Mouse (Mus musculus) limb, embryonic 13.5 days (tissue): ENCODE data around the gene Lrmda. TPM values are rescaled to one million over a fixed set of nuclear protein-coding genes. Genes with fewer than 3 reads are reported as not detected.

Source experiments
- ATAC-seq: fragments of 200-750 bp; cut with Nextera tagmentation; 2 replicates; pipeline ENCODE4 v1.8.0; 2017; ENCODE audit warnings: low read depth, moderate number of reproducible peaks, moderate TSS enrichment; ENCODE audit not compliant: low FRiP score
- H3K27ac ChIP-seq: fragments of 300-500 bp; sonication (generic); 2 replicates; pipeline ENCODE4 v1.5.1; 2015; ENCODE audit warnings: inconsistent platforms, mild to moderate bottlenecking, moderate library complexity
- H3K27me3 ChIP-seq: fragments of 300-500 bp; sonication (generic); 2 replicates; pipeline ENCODE4 v1.6.1; 2015; ENCODE audit warnings: mild to moderate bottlenecking, inconsistent platforms
- H3K36me3 ChIP-seq: fragments of 300-500 bp; sonication (generic); 2 replicates; pipeline ENCODE4 v1.6.1; 2015; ENCODE audit warnings: inconsistent platforms, mild to moderate bottlenecking, moderate library complexity
- H3K4me1 ChIP-seq: fragments of 300-500 bp; sonication (generic); 2 replicates; pipeline ENCODE4 v1.6.1; 2015; ENCODE audit warnings: inconsistent platforms
- H3K4me2 ChIP-seq: fragments of 300-500 bp; sonication (generic); replicated peaks from 2 replicates; pipeline ENCODE4 v1.6.1; 2015; ENCODE audit warnings: inconsistent platforms, mild to moderate bottlenecking, moderate library complexity
- H3K4me3 ChIP-seq: fragments of 300-500 bp; sonication (generic); 2 replicates; pipeline ENCODE4 v1.5.1; 2015; ENCODE audit warnings: moderate library complexity, mild to moderate bottlenecking, inconsistent platforms
- H3K9ac ChIP-seq: fragments of 300-500 bp; sonication (generic); 2 replicates; pipeline ENCODE4 v1.6.1; 2015; ENCODE audit warnings: mild to moderate bottlenecking, inconsistent platforms
- H3K9me3 ChIP-seq: fragments of 300-500 bp; sonication (generic); 2 replicates; pipeline ENCODE4 v1.6.1; 2016; ENCODE audit warnings: inconsistent platforms
- WGBS: fragments of 180-500 bp; shearing (Covaris S2); methylation state at CpG from one replicate; pipeline ENCODE4 v1.1.7; 2015; 5-methylcytosine and 5-hydroxymethylcytosine counted together
- polyA plus RNA-seq: library from polyadenylated mRNA; unstranded; fragments of >200 nt; fragmentation: Nextera tagmentation; extraction: Ambion mirVana; gene quantifications from 2 replicates; pipeline ENCODE4 v1.2.1, GENCODE M21; 2015

Gene Lrmda
- polyA plus RNA-seq, 1 experiment from 2014 or later = 0.38 TPM

DNA sequence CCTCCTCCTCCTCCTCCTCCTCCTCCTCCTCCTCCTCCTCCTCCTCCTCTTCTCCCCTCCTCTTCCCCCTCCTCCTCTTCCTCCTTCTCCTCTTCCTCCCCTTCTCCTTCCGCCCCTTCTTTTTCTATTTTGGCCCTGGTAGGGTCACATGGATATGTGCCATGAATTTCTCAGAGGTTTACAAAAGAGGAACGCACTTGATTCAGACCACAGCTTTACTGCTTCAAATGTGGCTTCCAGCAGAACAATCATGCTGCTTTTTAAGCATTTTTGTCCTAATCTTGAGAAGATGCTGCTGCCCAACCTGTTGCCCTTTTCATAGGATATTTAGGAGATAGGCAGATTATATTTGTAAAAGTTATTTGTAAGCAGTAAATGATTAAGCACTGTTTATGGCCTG lies 903.7 kb downstream of the Lrmda start:
- Histone ChIP-seq H3K4me1 (peaks cover 5% of the 10 kb centered on the region; the same call in 1 of the 2 replicates), H3K27me3 (no peaks in the 10 kb centered on the region), H3K27ac (no peak overlapping the region), H3K4me2 (no peak overlapping the region), H3K9ac (no peak overlapping the region), H3K4me3 (no peak overlapping the region), H3K9me3 (no peaks in the 10 kb centered on the region), H3K36me3 (no peaks in the 10 kb centered on the region)
- WGBS = 71% methylated on average over 1 of the region's 2 CpGs
- no peak for ATAC-seq

DNA sequence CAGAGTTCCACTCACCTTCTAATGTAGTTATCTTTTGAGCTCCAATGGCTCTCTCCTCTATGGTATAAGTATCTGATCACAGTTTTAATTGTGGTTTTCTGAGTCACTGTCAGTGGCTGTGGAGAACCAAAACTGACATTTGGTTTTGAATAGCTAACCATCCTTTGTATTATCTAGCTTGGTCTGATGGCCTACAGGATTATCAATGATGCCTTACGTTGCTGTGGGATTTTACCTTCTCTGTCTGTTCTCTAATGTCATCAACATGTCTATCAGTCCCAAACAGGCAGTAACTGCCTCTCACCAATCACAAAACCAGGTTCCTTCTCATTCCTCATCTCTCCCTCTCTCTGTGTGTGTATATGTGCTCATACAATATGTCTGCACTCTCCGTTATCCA lies 908.8 kb downstream of the Lrmda start:
- 89% methylated on average over 2 of the region's 2 CpGs for WGBS
- Histone ChIP-seq H3K27ac (no peak overlapping the region), H3K27me3 (no peaks in the 10 kb centered on the region), H3K9ac (no peak overlapping the region), H3K36me3 (no peaks in the 10 kb centered on the region), H3K4me3 (no peak overlapping the region), H3K9me3 (no peaks in the 10 kb centered on the region), H3K4me2 (no peak overlapping the region), H3K4me1 (peaks cover 23% of the 10 kb centered on the region)
- ATAC-seq = no peak

DNA sequence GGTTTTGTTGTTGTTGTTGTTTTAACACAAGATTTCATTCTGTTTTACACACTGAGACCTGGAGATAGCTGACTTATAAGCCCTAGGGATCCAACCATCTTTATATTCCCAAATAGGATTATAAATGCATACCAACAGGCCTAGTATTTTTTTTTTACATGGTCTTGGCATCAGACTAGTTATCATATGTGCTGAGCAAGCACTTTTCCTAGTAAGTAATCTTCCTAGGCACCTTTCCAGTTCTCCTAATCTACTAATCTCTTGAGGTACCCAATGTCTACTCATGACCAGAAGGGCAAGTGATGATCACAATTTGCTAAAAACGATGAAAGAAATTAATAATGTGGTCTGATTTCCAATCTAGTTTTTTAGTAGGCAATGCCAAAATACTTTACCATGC lies 909.2 kb downstream of the Lrmda start:
- ATAC-seq = no peak
- Histone ChIP-seq H3K36me3 (no peaks in the 10 kb centered on the region), H3K4me3 (no peak overlapping the region), H3K27ac (no peak overlapping the region), H3K27me3 (no peaks in the 10 kb centered on the region), H3K9ac (no peak overlapping the region), H3K4me1 (peaks cover 23% of the 10 kb centered on the region), H3K9me3 (no peaks in the 10 kb centered on the region), H3K4me2 (no peak overlapping the region)
- WGBS = 89% methylated on average over 1 of the region's 1 CpGs

DNA sequence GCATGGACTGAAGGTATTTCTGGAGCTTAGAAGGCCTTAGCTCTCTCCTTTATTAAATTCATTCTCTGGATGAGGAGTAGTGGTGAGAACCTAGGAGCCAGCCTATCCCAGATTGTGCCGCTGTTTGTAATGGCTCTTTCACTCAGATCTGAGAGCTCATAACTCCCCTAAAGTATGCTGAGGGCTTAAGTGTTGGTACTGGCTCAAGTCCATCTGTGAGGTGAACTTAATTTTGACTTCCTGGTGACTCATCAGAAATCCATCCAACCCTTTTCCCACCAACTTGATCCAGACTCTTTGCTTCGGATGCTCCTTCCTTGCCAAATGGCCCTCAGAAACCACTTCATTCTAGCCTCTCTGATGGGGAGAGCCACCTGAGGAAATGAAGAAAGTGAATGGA lies 910.1 kb downstream of the Lrmda start:
- H3K4me2 ChIP-seq = no peak overlapping the region
- H3K4me3 ChIP-seq = no peak overlapping the region
- WGBS = 66% methylated on average over 2 of the region's 2 CpGs
- H3K27ac ChIP-seq = 0 out of 2 replicates have a peak overlapping the region, but pooled peaks have one; percentile 0
- H3K27me3 ChIP-seq = no peaks in the 10 kb centered on the region
- peaks cover 23% of the 10 kb centered on the region for H3K4me1 ChIP-seq
- H3K9me3 ChIP-seq = no peaks in the 10 kb centered on the region
- no peak overlapping the region for H3K9ac ChIP-seq
- no peaks in the 10 kb centered on the region for H3K36me3 ChIP-seq
- ATAC-seq = peak; percentile 80

DNA sequence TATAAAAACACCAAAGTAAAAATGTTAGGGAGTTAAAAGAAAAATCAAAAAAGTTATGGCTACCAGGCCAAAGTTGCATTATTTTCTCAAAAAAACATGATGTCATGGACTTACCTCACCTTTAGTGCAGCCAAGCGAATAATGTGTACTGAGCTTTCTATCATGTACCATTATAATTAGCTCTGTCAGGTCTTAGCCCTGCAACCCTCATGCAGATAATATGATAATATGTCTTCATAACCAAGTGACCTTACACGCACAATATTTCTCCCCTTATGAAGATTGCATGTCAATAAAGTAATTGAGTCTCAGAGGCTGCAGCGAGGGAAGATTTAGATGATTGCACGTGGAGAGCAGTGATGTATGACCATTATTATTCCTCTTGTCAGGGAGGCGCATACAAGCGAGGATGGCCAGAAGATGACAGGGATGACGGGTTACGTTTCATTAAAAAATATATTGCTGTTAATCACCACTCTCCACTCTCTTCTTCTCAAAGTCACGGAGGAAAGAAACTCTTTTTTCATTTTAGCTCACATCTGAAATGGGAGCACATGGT lies 911.1 kb downstream of the Lrmda start:
- H3K36me3 ChIP-seq = no peaks in the 10 kb centered on the region
- H3K27me3 ChIP-seq = no peaks in the 10 kb centered on the region
- no peak overlapping the region for H3K4me3 ChIP-seq
- H3K4me1 ChIP-seq = peaks cover 23% of the 10 kb centered on the region
- WGBS = 83% methylated on average over 9 of the region's 9 CpGs
- no peak overlapping the region for H3K9ac ChIP-seq
- no peak overlapping the region for H3K4me2 ChIP-seq
- no peak overlapping the region for H3K27ac ChIP-seq
- H3K9me3 ChIP-seq = no peaks in the 10 kb centered on the region
- ATAC-seq = no peak

DNA sequence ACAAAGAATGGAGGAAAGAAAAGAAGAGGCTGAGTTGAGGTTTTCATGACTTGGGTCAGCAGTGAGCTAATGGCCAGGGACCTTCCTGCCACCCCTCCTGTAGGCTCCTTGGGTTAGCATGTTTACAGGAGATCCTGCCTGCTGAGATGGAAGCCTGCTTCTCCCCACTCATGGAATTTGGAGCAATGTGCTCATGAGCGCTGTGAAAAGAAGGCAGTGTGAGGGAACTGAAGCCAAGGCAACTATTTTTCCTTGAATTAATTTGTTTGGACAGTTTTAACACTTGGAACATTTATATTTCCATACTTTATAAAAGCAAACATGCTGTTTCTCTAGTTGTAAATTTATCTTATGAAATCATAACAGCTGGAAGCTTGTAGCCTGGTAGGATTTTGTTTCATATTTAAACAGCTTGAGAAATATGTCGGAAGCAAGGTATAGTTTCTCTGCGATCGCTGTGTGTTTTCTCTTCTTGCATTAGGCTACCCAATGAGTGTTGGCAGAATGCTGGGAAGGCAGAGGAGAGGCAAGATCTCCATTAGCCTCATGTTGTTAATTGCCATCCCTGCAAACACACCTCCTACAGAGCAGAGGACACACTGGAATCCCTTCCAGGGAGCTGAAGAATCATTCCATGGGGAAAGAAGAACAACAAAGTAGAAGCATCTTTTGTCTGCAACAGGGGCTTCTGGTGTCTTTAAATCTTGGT lies 911.8 kb downstream of the Lrmda start:
- Histone ChIP-seq H3K4me3 (no peak overlapping the region), H3K9me3 (no peaks in the 10 kb centered on the region), H3K9ac (no peak overlapping the region), H3K27ac (no peak overlapping the region), H3K4me1 (peaks cover 24% of the 10 kb centered on the region), H3K4me2 (no peak overlapping the region), H3K36me3 (no peaks in the 10 kb centered on the region), H3K27me3 (no peaks in the 10 kb centered on the region)
- 73% methylated on average over 4 of the region's 4 CpGs for WGBS
- no peak for ATAC-seq

DNA sequence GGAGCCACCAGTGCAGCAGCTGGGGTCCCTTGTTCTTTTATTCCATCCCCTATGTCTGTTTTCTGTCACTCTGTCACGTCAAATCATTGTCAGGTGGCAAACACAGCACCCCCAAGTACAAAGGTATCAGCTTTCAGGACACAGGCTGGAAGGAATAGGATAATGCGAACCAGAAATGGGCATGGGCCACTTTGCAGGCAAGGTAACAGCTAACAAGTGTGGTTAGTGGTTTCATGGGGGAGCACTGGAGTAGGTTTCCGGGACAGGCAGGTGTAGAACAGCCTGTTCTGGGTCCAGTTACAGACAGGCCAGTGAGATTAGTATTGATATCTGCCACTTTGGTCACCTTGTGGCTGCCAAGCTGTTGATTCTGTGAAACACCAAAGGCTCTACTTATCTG lies 917.2 kb downstream of the Lrmda start:
- WGBS = 16% methylated on average over 3 of the region's 3 CpGs

DNA sequence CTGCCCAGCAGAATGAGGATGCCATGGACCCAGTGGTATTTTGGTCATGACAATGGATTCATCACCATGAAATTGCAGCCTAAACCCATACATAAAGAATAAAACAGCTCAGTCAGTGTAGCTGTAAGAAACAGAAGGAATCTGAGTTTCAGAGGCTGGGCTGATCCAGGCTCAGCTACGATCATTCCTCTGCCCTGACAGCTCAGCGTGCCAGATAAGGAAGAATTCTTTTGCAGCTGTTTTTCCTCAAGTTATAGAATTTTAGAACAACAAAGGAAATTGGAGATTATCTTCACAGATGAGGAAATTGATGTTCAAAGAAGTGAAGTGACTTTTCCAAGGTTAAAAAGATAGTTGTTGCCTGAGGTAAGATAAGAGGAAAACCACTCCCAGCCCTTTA lies 921.1 kb downstream of the Lrmda start:
- Histone ChIP-seq H3K36me3 (no peaks in the 10 kb centered on the region), H3K9ac (no peak overlapping the region), H3K9me3 (no peaks in the 10 kb centered on the region), H3K4me3 (no peak overlapping the region), H3K4me2 (no peak overlapping the region), H3K4me1 (peaks cover 9% of the 10 kb centered on the region; the same call in 1 of the 2 replicates), H3K27ac (no peak overlapping the region), H3K27me3 (no peaks in the 10 kb centered on the region)
- 58% methylated on average over 2 of the region's 2 CpGs for WGBS
- no peak for ATAC-seq

More for the DNA sequence above, 917.2 kb downstream of the Lrmda start:
- Histone ChIP-seq H3K9me3 (no peaks in the 10 kb centered on the region), H3K9ac (no peak overlapping the region), H3K27ac (no peak overlapping the region), H3K4me3 (no peak overlapping the region), H3K4me2 (no peak overlapping the region), H3K4me1 (peaks cover 13% of the 10 kb centered on the region), H3K27me3 (no peaks in the 10 kb centered on the region), H3K36me3 (no peaks in the 10 kb centered on the region)
- no peak for ATAC-seq

DNA sequence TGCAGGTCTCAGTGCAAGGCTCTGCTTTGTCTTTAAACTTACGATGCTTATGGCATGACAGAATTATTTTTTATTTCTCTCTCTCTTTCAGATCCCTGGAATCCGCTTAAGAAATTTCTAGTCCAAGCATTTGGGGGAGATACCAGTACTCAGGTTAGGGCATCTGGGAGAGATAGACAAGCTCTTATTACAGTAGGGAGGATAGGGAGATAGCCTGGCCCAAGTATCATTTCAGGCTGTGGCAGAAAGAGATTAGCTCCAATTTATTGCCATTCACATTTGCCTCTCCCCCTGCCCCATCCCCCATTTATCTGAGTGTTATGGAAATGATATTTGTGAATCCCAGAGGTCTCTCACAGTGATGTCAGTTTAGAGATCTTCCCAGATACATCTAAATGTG lies 923.1 kb downstream of the Lrmda start:
- H3K27ac ChIP-seq = no peak overlapping the region
- H3K4me1 ChIP-seq = no peaks in the 10 kb centered on the region
- H3K27me3 ChIP-seq = no peaks in the 10 kb centered on the region
- no peak for ATAC-seq
- H3K4me2 ChIP-seq = no peak overlapping the region
- no peak overlapping the region for H3K9ac ChIP-seq
- no peaks in the 10 kb centered on the region for H3K9me3 ChIP-seq
- no peaks in the 10 kb centered on the region for H3K36me3 ChIP-seq
- 74% methylated on average over 2 of the region's 2 CpGs for WGBS
- no peak overlapping the region for H3K4me3 ChIP-seq

DNA sequence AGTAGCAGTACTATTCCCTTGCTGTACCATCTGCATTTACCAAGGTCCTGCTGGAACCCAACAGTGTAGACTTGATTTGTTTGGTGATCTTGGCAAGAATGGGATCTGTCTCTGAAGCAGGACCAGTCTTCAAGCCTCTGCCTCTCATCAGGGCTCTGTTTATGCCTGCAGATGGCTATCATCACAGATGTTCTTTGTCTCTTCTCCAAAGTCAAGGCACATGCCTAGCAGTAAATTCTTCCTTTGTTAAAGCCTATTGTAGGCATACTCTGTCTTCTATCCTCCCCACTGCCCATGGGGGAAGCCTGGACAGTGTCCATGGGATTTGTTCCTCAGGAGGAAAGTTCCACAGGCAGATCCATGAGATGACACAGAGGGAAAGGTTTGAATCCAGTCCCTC lies 930.0 kb downstream of the Lrmda start:
- no peaks in the 10 kb centered on the region for H3K4me1 ChIP-seq
- no peaks in the 10 kb centered on the region for H3K27me3 ChIP-seq
- H3K9ac ChIP-seq = no peak overlapping the region
- no peak for ATAC-seq
- H3K4me2 ChIP-seq = no peak overlapping the region
- H3K27ac ChIP-seq = no peak overlapping the region
- no peak overlapping the region for H3K4me3 ChIP-seq
- H3K9me3 ChIP-seq = no peaks in the 10 kb centered on the region
- H3K36me3 ChIP-seq = no peaks in the 10 kb centered on the region

DNA sequence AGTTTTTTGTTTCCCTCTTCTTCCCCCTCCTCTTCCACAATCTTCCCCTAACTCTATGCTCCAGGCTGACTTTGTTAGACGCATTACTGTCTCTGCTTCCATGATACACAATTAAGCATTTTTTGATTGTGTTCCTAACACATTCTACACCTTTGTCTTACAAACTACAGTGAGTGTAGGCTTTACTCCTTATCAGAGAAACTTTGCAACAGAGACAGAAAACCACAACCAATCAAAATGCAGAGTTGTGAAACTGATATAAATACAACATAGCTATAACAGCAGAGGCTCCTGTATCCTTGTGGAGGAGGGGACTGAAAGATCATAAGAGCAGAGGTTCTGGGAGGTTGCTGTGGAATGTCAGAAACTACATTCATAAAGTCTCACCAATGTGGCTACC lies 933.5 kb downstream of the Lrmda start:
- no peak overlapping the region for H3K4me2 ChIP-seq
- ATAC-seq = no peak
- no peaks in the 10 kb centered on the region for H3K27me3 ChIP-seq
- WGBS = 79% methylated on average over 1 of the region's 1 CpGs
- no peaks in the 10 kb centered on the region for H3K9me3 ChIP-seq
- no peak overlapping the region for H3K4me3 ChIP-seq
- H3K4me1 ChIP-seq = no peaks in the 10 kb centered on the region
- H3K9ac ChIP-seq = no peak overlapping the region
- H3K36me3 ChIP-seq = no peaks in the 10 kb centered on the region
- H3K27ac ChIP-seq = no peak overlapping the region

DNA sequence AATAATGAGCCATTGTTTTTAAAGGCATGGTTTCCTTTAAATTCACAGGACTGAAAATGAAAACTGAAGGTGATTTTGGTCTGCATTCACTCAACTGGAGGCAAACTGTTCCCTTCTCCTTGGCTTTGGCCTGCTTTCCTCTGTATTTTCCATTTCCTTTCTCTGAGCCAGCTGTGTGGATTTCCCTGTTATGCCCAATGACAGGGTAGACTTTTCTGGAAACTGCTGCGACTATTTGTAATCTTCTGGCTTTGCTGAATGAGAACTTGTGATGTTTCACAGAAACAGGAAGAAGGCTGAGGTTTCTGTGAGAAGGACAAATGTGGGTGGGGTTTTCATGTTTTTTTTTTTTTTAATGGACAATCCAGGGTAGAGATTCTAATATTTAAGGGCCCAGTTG lies 940.7 kb downstream of the Lrmda start:
- H3K4me2 ChIP-seq = no peak overlapping the region
- H3K27me3 ChIP-seq = no peaks in the 10 kb centered on the region
- no peaks in the 10 kb centered on the region for H3K4me1 ChIP-seq
- H3K9me3 ChIP-seq = no peaks in the 10 kb centered on the region
- H3K9ac ChIP-seq = no peak overlapping the region
- H3K4me3 ChIP-seq = no peak overlapping the region
- no peak for ATAC-seq
- no peak overlapping the region for H3K27ac ChIP-seq
- no peaks in the 10 kb centered on the region for H3K36me3 ChIP-seq
- 69% methylated on average over 1 of the region's 1 CpGs for WGBS
